ENCODE assay signal across 7 mouse cellular contexts in the genomic region with DNA sequence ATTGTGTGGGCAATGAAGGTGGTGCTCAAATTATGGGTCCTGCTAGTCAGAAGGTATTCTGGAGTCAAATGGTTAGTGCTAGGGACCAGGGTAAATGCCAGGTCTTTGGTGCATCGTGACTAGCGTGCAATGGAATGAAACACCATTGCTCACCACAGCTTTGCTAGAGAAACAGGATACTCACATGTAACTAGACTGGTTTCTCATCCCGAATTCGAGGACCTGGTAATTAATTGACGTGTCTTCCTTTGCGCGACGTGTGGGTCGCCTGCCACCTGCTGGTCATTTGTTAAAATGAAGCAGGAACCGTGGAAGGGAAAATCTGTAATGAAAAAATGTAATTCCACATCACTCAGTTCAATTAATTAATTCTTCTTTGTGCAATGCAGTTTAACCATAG. TPM values are rescaled to one million over a fixed set of nuclear protein-coding genes. Genes with fewer than 3 reads are reported as not detected.
DNase-seq lines count a peak whose midpoint lies in the region; TF ChIP-seq lines count a peak whose summit lies in the region.

No protein-coding gene starts in this region.

- no peak overlapping the region for H3K4me3 ChIP-seq in hindbrain, embryonic 10.5 days
- no peak overlapping the region for H3K4me3 ChIP-seq in lung, adult 2 months (replicated peaks; ENCODE audit: extremely low read depth, low read depth, low read length)
- H3K4me3 ChIP-seq in olfactory bulb, adult 2 months (ENCODE audit: insufficient read depth, low read depth, low read length) = no peak overlapping the region

- H3K9me3 ChIP-seq in hindbrain, embryonic 10.5 days = no peaks in the 10 kb centered on the region

- no peak overlapping the region for H3K27ac ChIP-seq in hindbrain, embryonic 10.5 days
- H3K27ac ChIP-seq in olfactory bulb, adult 2 months (ENCODE audit: insufficient read depth, low read depth, low read length) = no peak overlapping the region

- DNase-seq in ovary, postnatal 36 days (ENCODE audit: low spot score) = peak; percentile 33
- no peak for DNase-seq in ovary, postnatal 10 days (ENCODE audit: low spot score)
- DNase-seq in adrenal gland, adult 2 months = peak; percentile 62
- DNase-seq in embryo, embryonic 10 days (ENCODE audit: low spot score) = peak; percentile 76
- peak; percentile 49 for DNase-seq in hindbrain, embryonic 10.5 days (ENCODE audit: low spot score)
- peak; percentile 19 for DNase-seq in lung, adult 2 months

- no peak for TF ChIP-seq POLR2A in lung, adult 2 months (IDR thresholded peaks at IDR 0.05; ENCODE audit: borderline replicate concordance, extremely low read depth, low read depth, low read length)
- no peak for TF ChIP-seq POLR2A in olfactory bulb, adult 2 months (IDR thresholded peaks at IDR 0.05; ENCODE audit: insufficient read depth, low read depth, low read length)

- peak; percentile 66 for TF ChIP-seq CTCF in lung, adult 2 months (IDR thresholded peaks at IDR 0.05; ENCODE audit: insufficient read depth, low read length)
- peak; percentile 54 for TF ChIP-seq CTCF in olfactory bulb, adult 2 months (IDR thresholded peaks at IDR 0.05; ENCODE audit: insufficient read depth, low read depth, low read length)

- H3K27me3 ChIP-seq in hindbrain, embryonic 10.5 days (ENCODE audit: insufficient read depth, poor library complexity, severe bottlenecking) = peaks cover 67% of the 10 kb centered on the region

- H3K36me3 ChIP-seq in hindbrain, embryonic 10.5 days = no peaks in the 10 kb centered on the region

- peaks cover 31% of the 10 kb centered on the region for H3K4me1 ChIP-seq in hindbrain, embryonic 10.5 days (replicated peaks)
- no peaks in the 10 kb centered on the region for H3K4me1 ChIP-seq in lung, adult 2 months (ENCODE audit: control insufficient read depth, insufficient read depth, low read length)
- H3K4me1 ChIP-seq in olfactory bulb, adult 2 months (ENCODE audit: control insufficient read depth, insufficient read depth, low read length) = no peaks in the 10 kb centered on the region

- WGBS in hindbrain, embryonic 10.5 days = 2% methylated on average over 10 of the region's 10 CpGs
- 2% methylated on average over 10 of the region's 10 CpGs for WGBS in lung, adult 2 months
- WGBS in olfactory bulb, adult 2 months = 2% methylated on average over 10 of the region's 10 CpGs

RNA-seq across cellular contexts. Expression of gene Ascl1, which starts 10.5 kb away (rescaled TPM):
- total RNA-seq in adrenal gland, adult 2 months (2021) = 1 to 10 TPM in 1 of 2 experiments, under 1 TPM in 1; 0.58 to 1.8 TPM
- 1.8 and 2.1 TPM in 2 replicates for polyA plus RNA-seq in adrenal gland, adult 2 months (2012; rRNA removed)
- polyA plus RNA-seq in hindbrain, embryonic 10.5 days (2016; fragmentation: Nextera tagmentation; extraction: Ambion mirVana) = 15.7 and 41.5 TPM in 2 replicates
- 0.98 and 1.5 TPM in 2 replicates for polyA plus RNA-seq in lung, adult 2 months (2012; rRNA removed)
- not detected in 2 replicates for polyA plus RNA-seq in olfactory bulb, adult 2 months (2012; ENCODE audit: insufficient read depth, insufficient read length, low replicate concordance, missing spikeins)

RNA-seq across cellular contexts. Expression of gene Pah, which starts 17.6 kb away (rescaled TPM):
- total RNA-seq in adrenal gland, adult 2 months (2021) = 1 to 10 TPM in 1 of 2 experiments, not detected in 1; 2.6 TPM
- 0.36 TPM in 1 of 2 replicates, not detected in the other for polyA plus RNA-seq in adrenal gland, adult 2 months (2012; rRNA removed)
- polyA plus RNA-seq in hindbrain, embryonic 10.5 days (2016; fragmentation: Nextera tagmentation; extraction: Ambion mirVana) = not detected in 2 replicates
- 0.25 TPM in 1 of 2 replicates, not detected in the other for polyA plus RNA-seq in lung, adult 2 months (2012; rRNA removed)
- not detected in 2 replicates for polyA plus RNA-seq in olfactory bulb, adult 2 months (2012; ENCODE audit: insufficient read depth, insufficient read length, low replicate concordance, missing spikeins)
